Mouse (Mus musculus) retina, postnatal 1 day (tissue): ENCODE data around the gene Sipa1l2.
A peak's percentile ranks its signal among the peaks of the same experiment; 100 is the strongest.

ENCODE experiments used
- DNase-seq: peaks from one replicate; pipeline ENCODE4 v3.0.0-alpha.2; 2012

Gene Sipa1l2

GRCm38 (mm10) chr8:125569533-125570365 lies at the start of gene Sipa1l2:
Gene Sipa1l2, minus strand, starts transcription at chr8:125569808.
- peak; percentile 98 for DNase-seq

GRCm38 (mm10) chr8:125618543-125619335 lies 49.1 kb upstream of the Sipa1l2 start:
- no peak for DNase-seq

GRCm38 (mm10) chr8:125616935-125617334 lies 47.3 kb upstream of the Sipa1l2 start:
- no peak for DNase-seq

- no peak for DNase-seq
These were observed 46.4 kb upstream of the Sipa1l2 start for GRCm38 (mm10) chr8:125616039-125616438.

GRCm38 (mm10) chr8:125613552-125613951 lies 43.9 kb upstream of the Sipa1l2 start:
- no peak for DNase-seq

- no peak for DNase-seq
These were observed 42.4 kb upstream of the Sipa1l2 start for GRCm38 (mm10) chr8:125611799-125612560.

- DNase-seq: no peak
These were observed 41.6 kb upstream of the Sipa1l2 start for GRCm38 (mm10) chr8:125611024-125611798.

- no peak for DNase-seq
These were observed 40.1 kb upstream of the Sipa1l2 start for GRCm38 (mm10) chr8:125609737-125610136.

GRCm38 (mm10) chr8:125607714-125608223 lies 38.2 kb upstream of the Sipa1l2 start:
- DNase-seq: no peak

- no peak for DNase-seq
These were observed 37.3 kb upstream of the Sipa1l2 start for GRCm38 (mm10) chr8:125606937-125607336.

- DNase-seq: no peak
These were observed 35.4 kb upstream of the Sipa1l2 start for GRCm38 (mm10) chr8:125604817-125605512.

- no peak for DNase-seq
These were observed 34.7 kb upstream of the Sipa1l2 start for GRCm38 (mm10) chr8:125604213-125604816.

GRCm38 (mm10) chr8:125603312-125603840 lies 33.8 kb upstream of the Sipa1l2 start:
- no peak for DNase-seq

GRCm38 (mm10) chr8:125600033-125600686 lies 30.6 kb upstream of the Sipa1l2 start:
- peak; percentile 76 for DNase-seq

- peak; percentile 47 for DNase-seq
These were observed 26.2 kb upstream of the Sipa1l2 start for GRCm38 (mm10) chr8:125595571-125596508.

GRCm38 (mm10) chr8:125590363-125590762 lies 20.8 kb upstream of the Sipa1l2 start:
- peak; percentile 85 for DNase-seq

- no peak for DNase-seq
These were observed 17.0 kb upstream of the Sipa1l2 start for GRCm38 (mm10) chr8:125586587-125586986.

- DNase-seq: no peak
These were observed 14.7 kb upstream of the Sipa1l2 start for GRCm38 (mm10) chr8:125584276-125584675.

- DNase-seq: no peak
These were observed 10.8 kb upstream of the Sipa1l2 start for GRCm38 (mm10) chr8:125580426-125580825.
